Mouse (Mus musculus): ENCODE measurements around the gene Rnf141.

DNA sequence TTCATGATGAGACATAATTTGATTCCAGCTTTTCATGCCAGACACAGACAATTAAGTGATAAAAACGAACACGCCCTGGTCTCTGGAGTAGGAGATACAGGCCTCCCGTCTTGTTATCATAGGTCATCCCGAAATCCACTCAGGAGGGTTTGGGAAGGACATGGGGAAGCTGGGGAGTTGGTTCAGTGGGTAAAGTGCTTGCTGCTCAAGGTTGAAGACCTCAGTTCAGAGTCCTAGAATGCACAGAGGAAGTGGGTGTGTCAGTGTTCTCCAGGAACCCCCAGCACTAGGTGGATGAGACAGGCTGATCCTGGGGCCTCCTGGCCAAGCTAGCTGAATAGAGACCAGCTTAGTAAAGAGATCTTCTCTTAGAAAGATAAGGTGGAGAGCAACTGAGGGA, 73.3 kb downstream of the Rnf141 start:
- TF ChIP-seq POLR2A (IDR thresholded peaks at IDR 0.05; ENCODE audit: borderline replicate concordance, insufficient read depth, low read length) (no peak), CTCF (IDR thresholded peaks at IDR 0.05; ENCODE audit: borderline replicate concordance, insufficient read depth, low read depth, low read length) (no peak)

Data from cerebellum, adult 2 months (tissue).